Mouse (Mus musculus) spleen, postnatal 36 days (tissue): ENCODE results near the gene Cebpb.

Source experiments
- DNase-seq, 2 experiments: peaks; one replicate each; pipeline ENCODE4 v3.0.0; 2022; ENCODE audit warnings: low spot score in 2 of 2, mixed read lengths in 1 of 2

The Cebpb gene

DNA sequence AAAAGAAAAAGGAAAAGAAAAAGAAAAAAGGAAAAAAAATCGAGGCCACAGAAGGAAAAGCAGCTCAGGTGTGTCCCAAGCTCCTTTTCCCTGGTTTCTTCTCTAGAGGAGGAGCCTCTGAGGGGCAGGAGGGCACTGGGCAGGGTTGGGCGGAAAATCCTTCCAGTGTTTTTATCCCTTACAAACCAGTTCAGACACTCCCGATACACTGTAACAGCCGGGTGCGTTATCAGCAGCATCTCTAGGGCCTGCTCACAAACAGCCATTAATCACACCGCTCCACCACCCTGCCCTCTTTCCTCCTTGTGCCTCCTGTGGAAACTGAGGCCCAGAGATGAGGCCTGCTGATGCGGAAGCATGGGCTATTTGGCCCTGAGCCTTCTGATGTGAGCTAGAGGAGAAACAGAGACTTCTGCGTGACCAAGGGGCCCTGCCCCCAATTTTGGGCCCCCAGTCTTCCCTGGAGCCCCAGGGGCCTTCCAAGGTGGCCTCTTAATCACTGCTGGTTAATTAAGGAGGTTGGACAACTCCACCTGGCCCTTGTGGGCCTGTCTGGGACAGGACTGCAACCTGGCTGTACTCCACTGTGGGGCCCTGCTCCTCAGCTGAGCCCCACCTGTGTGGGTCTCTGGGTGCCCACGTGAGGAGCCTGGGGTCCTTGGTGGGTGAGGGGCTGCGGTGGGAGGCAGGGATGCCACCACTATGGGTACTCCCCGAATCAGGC is 32.6 kb downstream of the Cebpb start:
- DNase-seq = no peak

DNA sequence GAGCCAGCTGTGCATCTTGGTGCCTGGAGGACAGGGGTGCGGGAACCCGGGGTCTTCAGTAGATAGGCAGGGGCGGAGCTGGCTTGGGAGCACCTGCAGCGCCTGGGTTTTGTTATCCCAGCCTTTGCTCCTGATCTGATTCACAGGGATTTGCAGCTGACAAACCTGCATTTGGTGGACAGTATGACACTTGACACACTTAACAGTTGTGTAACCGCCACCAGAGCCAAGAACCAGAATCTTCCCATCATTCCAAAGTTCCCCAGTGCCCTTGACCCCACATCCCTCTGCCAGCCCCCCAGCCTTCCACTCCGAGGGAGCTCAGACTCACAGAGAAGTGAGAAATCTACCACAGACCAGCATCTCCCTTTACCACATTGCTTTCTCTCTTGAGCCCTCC is 33.8 kb downstream of the Cebpb start:
- no peak for DNase-seq

DNA sequence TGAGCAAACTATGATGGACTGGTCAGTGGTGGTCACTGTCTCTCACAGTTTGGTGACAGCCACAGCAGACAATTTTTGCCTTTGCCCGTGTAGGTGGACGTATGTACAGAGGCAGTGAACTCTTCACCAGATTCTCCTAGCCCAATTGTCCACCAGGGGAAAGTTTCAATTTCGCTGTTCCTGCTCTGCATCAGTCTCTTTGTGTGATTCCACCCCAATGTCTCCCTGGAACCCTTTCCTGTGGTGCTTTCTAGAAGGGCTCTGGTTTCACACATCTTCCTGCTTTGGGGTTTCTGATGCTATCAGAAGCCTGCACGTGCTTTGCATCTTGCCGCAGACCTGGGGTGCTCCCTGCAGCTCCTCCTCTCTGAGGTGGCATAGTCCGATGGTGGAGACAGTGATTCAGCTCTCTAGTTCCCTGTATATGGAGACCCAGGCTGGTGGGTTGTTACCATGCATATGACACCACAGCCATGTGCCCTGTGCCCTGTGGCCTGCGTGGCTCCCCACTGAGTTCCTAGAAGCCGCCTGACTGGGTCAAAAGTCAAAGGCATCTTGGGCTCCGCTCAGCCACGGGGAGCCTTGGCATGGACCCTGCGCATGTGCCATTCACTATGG is 35.0 kb downstream of the Cebpb start:
- no peak for DNase-seq

DNA sequence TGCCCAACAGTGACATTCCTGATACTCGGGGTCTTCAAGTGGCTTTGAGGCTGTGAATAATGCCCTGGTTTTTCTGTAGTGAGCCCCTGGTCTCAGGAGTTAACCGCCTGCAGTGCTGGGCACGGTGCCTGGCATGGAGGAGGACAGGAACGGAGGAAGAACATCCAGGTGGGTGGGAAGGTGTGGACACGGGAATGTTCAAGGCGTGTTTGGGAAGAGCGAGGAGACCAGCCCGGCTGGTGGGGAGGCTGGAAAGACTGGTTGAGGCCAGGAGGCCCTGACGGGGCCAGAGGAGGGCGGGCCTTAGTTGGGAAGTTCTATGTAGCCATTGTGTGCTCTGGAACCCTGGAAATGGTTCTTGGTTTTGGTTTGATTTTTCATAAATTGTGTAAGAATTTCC is 37.2 kb downstream of the Cebpb start:
- DNase-seq = no peak

DNA sequence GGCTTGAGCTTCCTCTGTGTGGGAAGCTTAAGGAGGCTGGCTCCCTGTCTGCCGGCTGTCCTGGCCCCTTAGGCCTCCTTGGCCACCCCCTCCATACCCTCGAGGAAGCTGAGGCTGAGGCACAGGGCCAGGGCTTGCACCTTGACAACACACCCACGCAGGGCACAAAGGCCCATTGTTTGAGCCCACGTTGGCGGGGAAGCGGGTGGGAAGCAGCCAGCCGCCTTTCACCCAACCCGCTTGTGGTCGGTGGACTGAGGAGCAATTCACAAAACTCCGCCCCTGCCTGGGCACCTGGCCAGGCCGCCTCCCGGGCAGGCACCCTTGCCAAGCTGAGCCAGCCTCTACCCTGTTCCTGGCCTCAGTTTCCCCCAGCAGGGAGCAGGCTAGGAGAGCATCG is 38.4 kb downstream of the Cebpb start:
- DNase-seq = peak in 1 of 2 experiments; percentile 25

DNA sequence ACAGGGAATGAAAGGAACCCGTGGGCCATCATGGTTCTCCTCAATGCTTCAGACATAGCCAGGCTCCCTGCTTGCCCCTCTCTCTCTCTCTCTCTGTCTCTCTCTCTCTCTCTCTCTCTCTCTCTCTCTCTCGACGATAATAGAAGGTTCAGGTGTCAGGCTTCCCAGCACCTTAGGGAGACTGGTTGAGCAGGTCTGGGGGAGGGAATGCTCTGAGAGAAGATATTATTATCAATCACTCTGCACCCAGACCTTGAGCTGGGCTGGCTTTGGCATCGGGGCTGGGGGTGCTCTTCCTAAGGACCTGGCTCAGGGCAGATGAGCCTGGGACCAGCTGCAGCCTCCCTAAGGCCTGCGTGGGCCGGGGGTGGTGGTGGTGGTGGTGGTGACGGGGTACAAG is 41.3 kb downstream of the Cebpb start:
- no peak for DNase-seq

DNA sequence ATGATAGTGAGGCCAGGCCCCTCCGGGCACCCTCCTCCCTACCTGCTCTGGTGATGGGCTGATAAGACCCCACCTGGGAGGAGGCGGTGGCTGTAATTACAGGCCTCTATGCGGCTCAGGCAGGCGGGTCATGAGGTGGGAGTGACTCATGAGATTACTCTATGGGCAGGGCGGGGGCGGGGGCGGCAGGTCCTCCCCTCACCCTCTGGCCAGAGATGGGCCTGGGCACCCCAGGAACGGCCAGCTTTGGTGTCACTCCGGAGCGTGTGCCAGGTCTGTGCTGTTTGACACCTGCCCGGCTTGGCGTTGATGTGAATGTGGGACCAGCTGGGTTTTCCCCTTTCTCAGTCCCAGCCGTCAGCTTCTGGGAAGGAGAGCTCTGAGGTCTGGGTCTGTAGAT is 42.4 kb downstream of the Cebpb start:
- no peak for DNase-seq

DNA sequence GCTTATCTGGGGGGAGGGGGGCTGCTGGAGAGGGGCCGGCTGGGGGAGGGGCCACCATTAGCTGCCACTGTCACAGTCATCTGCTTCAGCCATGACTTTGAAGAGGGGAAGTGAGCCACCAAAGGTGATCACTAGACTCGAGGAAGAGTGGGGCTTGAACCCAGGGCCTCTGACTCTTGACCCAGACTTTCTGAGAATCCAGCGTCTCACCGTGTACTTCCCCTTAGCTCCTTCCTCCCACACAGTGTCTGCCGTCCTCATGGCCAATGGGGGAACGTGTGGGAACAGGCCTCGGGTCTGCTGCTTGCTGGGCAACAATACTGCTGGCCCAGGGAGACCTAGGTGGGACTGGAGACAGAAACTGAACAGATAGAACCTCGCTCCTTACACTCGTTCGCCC is 46.1 kb downstream of the Cebpb start:
- DNase-seq = no peak

DNA sequence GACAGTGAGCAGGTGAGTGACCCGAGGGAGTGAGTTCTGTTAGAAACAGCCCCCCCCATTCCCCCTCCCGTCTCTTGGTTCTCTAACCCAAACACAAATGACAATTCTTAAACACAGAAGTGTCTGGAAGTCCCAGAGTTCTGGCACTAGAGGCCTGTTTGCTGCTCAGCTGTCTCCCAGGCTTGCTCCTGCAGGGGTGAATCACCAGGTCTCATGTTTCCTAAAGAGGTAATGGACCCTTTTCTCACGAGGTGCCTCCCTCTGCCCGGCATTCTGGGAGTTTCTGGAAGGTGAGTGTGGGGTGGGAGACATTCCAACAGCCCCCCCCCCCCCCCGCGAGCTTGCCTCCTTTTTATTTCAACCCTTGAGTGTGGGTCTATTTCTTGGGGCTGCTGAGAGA is 50.3 kb downstream of the Cebpb start:
- no peak for DNase-seq
